Mouse (Mus musculus) left cerebral cortex, adult 8-10 months (tissue): ENCODE measurements around the gene Glyctk. TPM values are rescaled to one million over a fixed set of nuclear protein-coding genes. Genes with fewer than 3 reads are reported as not detected.

Experiments used
- DNase-seq, 2 experiments: peaks; one replicate each; pipeline ENCODE4 v3.0.0; 2022; ENCODE audit warnings: low spot score in 2 of 2
- total RNA-seq, 4 experiments: library from RNA; stranded (reverse); gene quantifications; 2 replicates each; pipeline ENCODE4 v1.2.4; 2022

Glyctk gene
- total RNA-seq, 4 experiments from 2014 or later: 3.3 to 4.9 (median 3.9) TPM

GRCm38 (mm10) chr9:106148541-106149398, 9.2 kb downstream of the Glyctk start:
- DNase-seq: no peak

GRCm38 (mm10) chr9:106147851-106148431, 10.0 kb downstream of the Glyctk start:
- DNase-seq: no peak

GRCm38 (mm10) chr9:106147281-106147680, 10.7 kb downstream of the Glyctk start:
- no peak for DNase-seq

GRCm38 (mm10) chr9:106145582-106145981, 12.4 kb downstream of the Glyctk start:
- DNase-seq: no peak

GRCm38 (mm10) chr9:106144176-106144575, 13.8 kb downstream of the Glyctk start:
- no peak for DNase-seq

GRCm38 (mm10) chr9:106141955-106142354, 16.0 kb downstream of the Glyctk start:
- DNase-seq: no peak

GRCm38 (mm10) chr9:106139763-106140162, 18.2 kb downstream of the Glyctk start:
- no peak for DNase-seq

- DNase-seq: no peak
These were observed 20.2 kb downstream of the Glyctk start for GRCm38 (mm10) chr9:106137671-106138216.

GRCm38 (mm10) chr9:106130250-106130649, 27.7 kb downstream of the Glyctk start:
- DNase-seq: no peak

GRCm38 (mm10) chr9:106129072-106129471, 28.9 kb downstream of the Glyctk start:
- DNase-seq: no peak

GRCm38 (mm10) chr9:106126786-106127251, 31.1 kb downstream of the Glyctk start:
- DNase-seq: peak in 1 of 2 experiments; percentile 37

- DNase-seq: no peak
These were observed 34.3 kb downstream of the Glyctk start for GRCm38 (mm10) chr9:106123599-106123998.

- no peak for DNase-seq
These were observed 38.9 kb downstream of the Glyctk start for GRCm38 (mm10) chr9:106119075-106119474.

GRCm38 (mm10) chr9:106115801-106116424, 42.0 kb downstream of the Glyctk start:
- DNase-seq: no peak

GRCm38 (mm10) chr9:106112770-106113423, 45.0 kb downstream of the Glyctk start:
- peak; percentile 22 to 75 for DNase-seq

GRCm38 (mm10) chr9:106106241-106106640, 51.7 kb downstream of the Glyctk start:
- no peak for DNase-seq

- no peak for DNase-seq
These were observed 53.5 kb downstream of the Glyctk start for GRCm38 (mm10) chr9:106104401-106104800.
